Mouse (Mus musculus) limb, embryonic 14.5 days (tissue): Measurements from ENCODE around the gene Scrn1. TPM values are rescaled to one million over a fixed set of nuclear protein-coding genes. Genes with fewer than 3 reads are reported as not detected.

Experiments
- ATAC-seq: fragments of 200-750 bp; cut with Nextera tagmentation; 2 replicates; pipeline ENCODE4 v1.8.0; 2017; ENCODE audit warnings: low read depth, moderate number of reproducible peaks, moderate TSS enrichment; ENCODE audit not compliant: low FRiP score
- DNase-seq: peaks from one replicate; pipeline ENCODE4 v3.0.0-alpha.2; 2015; ENCODE audit warnings: low spot score
- H3K27ac ChIP-seq: fragments of 300-500 bp; sonication (generic); replicated peaks from 2 replicates; pipeline ENCODE4 v1.5.1; 2014; ENCODE audit warnings: low read depth, mild to moderate bottlenecking, low read length, moderate library complexity, mixed read lengths
- H3K27me3 ChIP-seq: fragments of 300-500 bp; sonication (generic); 2 replicates; pipeline ENCODE4 v1.6.1; 2014; ENCODE audit warnings: low read length, mixed read lengths; ENCODE audit not compliant: control insufficient read depth, insufficient read depth
- H3K36me3 ChIP-seq: fragments of 300-500 bp; sonication (generic); 2 replicates; pipeline ENCODE4 v1.6.1; 2014; ENCODE audit warnings: mild to moderate bottlenecking, low read length, moderate library complexity, mixed read lengths; ENCODE audit not compliant: control insufficient read depth, insufficient read depth
- H3K4me1 ChIP-seq: fragments of 300-500 bp; sonication (generic); 2 replicates; pipeline ENCODE4 v1.6.1; 2014; ENCODE audit warnings: antibody characterized with exemption, low read length, mixed read lengths; ENCODE audit not compliant: control insufficient read depth, insufficient read depth
- H3K4me2 ChIP-seq: fragments of 300-500 bp; sonication (generic); replicated peaks from 2 replicates; pipeline ENCODE4 v1.6.1; 2014; ENCODE audit warnings: low read depth, mild to moderate bottlenecking, low read length, moderate library complexity; ENCODE audit not compliant: severe bottlenecking
- H3K4me3 ChIP-seq: fragments of 300-500 bp; sonication (generic); replicated peaks from 2 replicates; pipeline ENCODE4 v1.5.1; 2014; ENCODE audit warnings: low read length
- H3K9ac ChIP-seq: fragments of 300-500 bp; sonication (generic); 2 replicates; pipeline ENCODE4 v1.6.1; 2014; ENCODE audit warnings: mild to moderate bottlenecking, low read depth, low read length, moderate library complexity; ENCODE audit not compliant: severe bottlenecking
- H3K9me3 ChIP-seq: fragments of 300-500 bp; sonication (generic); 2 replicates; pipeline ENCODE4 v1.6.1; 2016; ENCODE audit warnings: low read length; ENCODE audit not compliant: control insufficient read depth
- POLR2A ChIP-seq: fragments of 200-500 bp; IDR thresholded peaks from 2 replicates; pipeline ENCODE4 v1.8.0; 2012; ENCODE audit warnings: inconsistent platforms, mild to moderate bottlenecking, moderate library complexity, borderline replicate concordance; ENCODE audit not compliant: insufficient read depth, insufficient read length; ENCODE audit errors: extremely low read depth
- WGBS: fragments of 180-500 bp; shearing (Covaris S2); extraction: QIAGEN DNeasy Blood & Tissue Kit; methylation state at CpG from one replicate; pipeline ENCODE4 v1.1.7; 2014; 5-methylcytosine and 5-hydroxymethylcytosine counted together
- polyA plus RNA-seq, 2 experiments: library from polyadenylated mRNA; depleted of rRNA in 1 of 2; stranded (reverse) in 1 of 2; unstranded in 1 of 2; fragments of >200 nt; fragmentation: Nextera tagmentation in 1 of 2; extraction: Ambion mirVana in 1 of 2; gene quantifications; 2 replicates each; pipeline versions ENCODE4 v1.2.1 to v1.2.3; 2012 to 2014

Gene Scrn1
- polyA plus RNA-seq, 2 experiments: 6.3 to 8.0 TPM

- Histone ChIP-seq H3K27me3 (no peaks in the 10 kb centered on the region), H3K9me3 (no peaks in the 10 kb centered on the region), H3K36me3 (no peaks in the 10 kb centered on the region), H3K4me2 (no peak overlapping the region), H3K4me1 (peaks cover 15% of the 10 kb centered on the region), H3K27ac (no peak overlapping the region), H3K9ac (no peak overlapping the region), H3K4me3 (no peak overlapping the region)
- 71% methylated on average over 7 of the region's 8 CpGs for WGBS
- TF ChIP-seq POLR2A: no peak
- ATAC-seq (no peak), DNase-seq (no peak)
Measured at GRCm38 (mm10) chr6:54472846-54473715, 93.2 kb downstream of the Scrn1 start.

GRCm38 (mm10) chr6:54471866-54472265 lies 94.4 kb downstream of the Scrn1 start:
- Histone ChIP-seq H3K4me3 (no peak overlapping the region), H3K27ac (no peak overlapping the region), H3K4me1 (peaks cover 15% of the 10 kb centered on the region), H3K4me2 (no peak overlapping the region), H3K36me3 (no peaks in the 10 kb centered on the region), H3K9me3 (no peaks in the 10 kb centered on the region), H3K27me3 (no peaks in the 10 kb centered on the region), H3K9ac (no peak overlapping the region)
- TF ChIP-seq POLR2A: no peak
- no peak for ATAC-seq
- DNase-seq: no peak
- WGBS: 79% methylated on average over 7 of the region's 7 CpGs

GRCm38 (mm10) chr6:54467371-54467770 lies 98.9 kb downstream of the Scrn1 start:
- no peaks in the 10 kb centered on the region for H3K36me3 ChIP-seq
- H3K27me3 ChIP-seq: no peaks in the 10 kb centered on the region
- H3K27ac ChIP-seq: no peak overlapping the region
- no peak overlapping the region for H3K9ac ChIP-seq
- H3K9me3 ChIP-seq: no peaks in the 10 kb centered on the region
- no peak for TF ChIP-seq POLR2A
- no peak overlapping the region for H3K4me2 ChIP-seq
- H3K4me3 ChIP-seq: no peak overlapping the region
- ATAC-seq (0 out of 2 replicates have a peak, but pooled peaks have one; percentile 30), DNase-seq (no peak)
- 0 out of 2 replicates have a peak, but pooled peaks cover 2% of the 10 kb centered on the region for H3K4me1 ChIP-seq
- 87% methylated on average over 3 of the region's 3 CpGs for WGBS

GRCm38 (mm10) chr6:54464926-54465325 lies 101.4 kb downstream of the Scrn1 start:
- H3K27me3 ChIP-seq: no peaks in the 10 kb centered on the region
- H3K4me3 ChIP-seq: no peak overlapping the region
- H3K36me3 ChIP-seq: no peaks in the 10 kb centered on the region
- no peak overlapping the region for H3K4me2 ChIP-seq
- no peaks in the 10 kb centered on the region for H3K9me3 ChIP-seq
- TF ChIP-seq POLR2A: no peak
- H3K27ac ChIP-seq: no peak overlapping the region
- ATAC-seq: no peak
- no peak for DNase-seq
- H3K4me1 ChIP-seq: 0 out of 2 replicates have a peak, but pooled peaks cover 2% of the 10 kb centered on the region
- 84% methylated on average over 4 of the region's 4 CpGs for WGBS
- no peak overlapping the region for H3K9ac ChIP-seq

GRCm38 (mm10) chr6:54463701-54464458 lies 102.4 kb downstream of the Scrn1 start:
- WGBS: 66% methylated on average over 8 of the region's 8 CpGs
- Histone ChIP-seq H3K27ac (no peak overlapping the region), H3K9ac (no peak overlapping the region), H3K36me3 (no peaks in the 10 kb centered on the region), H3K4me2 (no peak overlapping the region), H3K4me3 (no peak overlapping the region), H3K27me3 (no peaks in the 10 kb centered on the region), H3K9me3 (no peaks in the 10 kb centered on the region), H3K4me1 (no peaks in the 10 kb centered on the region)
- DNase-seq (no peak), ATAC-seq (no peak)
- no peak for TF ChIP-seq POLR2A
